Mouse (Mus musculus) limb, embryonic 14.5 days (tissue): ENCODE results near the gene Cox6b1. TPM values are rescaled to one million over a fixed set of nuclear protein-coding genes. Genes with fewer than 3 reads are reported as not detected.

Experiments
- ATAC-seq: fragments of 200-750 bp; cut with Nextera tagmentation; 2 replicates; pipeline ENCODE4 v1.8.0; 2017; ENCODE audit warnings: low read depth, moderate number of reproducible peaks, moderate TSS enrichment; ENCODE audit not compliant: low FRiP score
- DNase-seq: peaks from one replicate; pipeline ENCODE4 v3.0.0-alpha.2; 2015; ENCODE audit warnings: low spot score
- H3K27ac ChIP-seq: fragments of 300-500 bp; sonication (generic); replicated peaks from 2 replicates; pipeline ENCODE4 v1.5.1; 2014; ENCODE audit warnings: low read depth, mild to moderate bottlenecking, low read length, moderate library complexity, mixed read lengths
- H3K27me3 ChIP-seq: fragments of 300-500 bp; sonication (generic); 2 replicates; pipeline ENCODE4 v1.6.1; 2014; ENCODE audit warnings: low read length, mixed read lengths; ENCODE audit not compliant: control insufficient read depth, insufficient read depth
- H3K36me3 ChIP-seq: fragments of 300-500 bp; sonication (generic); 2 replicates; pipeline ENCODE4 v1.6.1; 2014; ENCODE audit warnings: mild to moderate bottlenecking, low read length, moderate library complexity, mixed read lengths; ENCODE audit not compliant: control insufficient read depth, insufficient read depth
- H3K4me1 ChIP-seq: fragments of 300-500 bp; sonication (generic); 2 replicates; pipeline ENCODE4 v1.6.1; 2014; ENCODE audit warnings: antibody characterized with exemption, low read length, mixed read lengths; ENCODE audit not compliant: control insufficient read depth, insufficient read depth
- H3K4me2 ChIP-seq: fragments of 300-500 bp; sonication (generic); replicated peaks from 2 replicates; pipeline ENCODE4 v1.6.1; 2014; ENCODE audit warnings: low read depth, mild to moderate bottlenecking, low read length, moderate library complexity; ENCODE audit not compliant: severe bottlenecking
- H3K4me3 ChIP-seq: fragments of 300-500 bp; sonication (generic); replicated peaks from 2 replicates; pipeline ENCODE4 v1.5.1; 2014; ENCODE audit warnings: low read length
- H3K9ac ChIP-seq: fragments of 300-500 bp; sonication (generic); 2 replicates; pipeline ENCODE4 v1.6.1; 2014; ENCODE audit warnings: mild to moderate bottlenecking, low read depth, low read length, moderate library complexity; ENCODE audit not compliant: severe bottlenecking
- H3K9me3 ChIP-seq: fragments of 300-500 bp; sonication (generic); 2 replicates; pipeline ENCODE4 v1.6.1; 2016; ENCODE audit warnings: low read length; ENCODE audit not compliant: control insufficient read depth
- POLR2A ChIP-seq: fragments of 200-500 bp; IDR thresholded peaks from 2 replicates; pipeline ENCODE4 v1.8.0; 2012; ENCODE audit warnings: inconsistent platforms, mild to moderate bottlenecking, moderate library complexity, borderline replicate concordance; ENCODE audit not compliant: insufficient read depth, insufficient read length; ENCODE audit errors: extremely low read depth
- WGBS: fragments of 180-500 bp; shearing (Covaris S2); extraction: QIAGEN DNeasy Blood & Tissue Kit; methylation state at CpG from one replicate; pipeline ENCODE4 v1.1.7; 2014; 5-methylcytosine and 5-hydroxymethylcytosine counted together
- polyA plus RNA-seq, 2 experiments: library from polyadenylated mRNA; depleted of rRNA in 1 of 2; stranded (reverse) in 1 of 2; unstranded in 1 of 2; fragments of >200 nt; fragmentation: Nextera tagmentation in 1 of 2; extraction: Ambion mirVana in 1 of 2; gene quantifications; 2 replicates each; pipeline versions ENCODE4 v1.2.1 to v1.2.3; 2012 to 2014

Gene Cox6b1
- polyA plus RNA-seq, 2 experiments = 677 to 875 TPM

DNA sequence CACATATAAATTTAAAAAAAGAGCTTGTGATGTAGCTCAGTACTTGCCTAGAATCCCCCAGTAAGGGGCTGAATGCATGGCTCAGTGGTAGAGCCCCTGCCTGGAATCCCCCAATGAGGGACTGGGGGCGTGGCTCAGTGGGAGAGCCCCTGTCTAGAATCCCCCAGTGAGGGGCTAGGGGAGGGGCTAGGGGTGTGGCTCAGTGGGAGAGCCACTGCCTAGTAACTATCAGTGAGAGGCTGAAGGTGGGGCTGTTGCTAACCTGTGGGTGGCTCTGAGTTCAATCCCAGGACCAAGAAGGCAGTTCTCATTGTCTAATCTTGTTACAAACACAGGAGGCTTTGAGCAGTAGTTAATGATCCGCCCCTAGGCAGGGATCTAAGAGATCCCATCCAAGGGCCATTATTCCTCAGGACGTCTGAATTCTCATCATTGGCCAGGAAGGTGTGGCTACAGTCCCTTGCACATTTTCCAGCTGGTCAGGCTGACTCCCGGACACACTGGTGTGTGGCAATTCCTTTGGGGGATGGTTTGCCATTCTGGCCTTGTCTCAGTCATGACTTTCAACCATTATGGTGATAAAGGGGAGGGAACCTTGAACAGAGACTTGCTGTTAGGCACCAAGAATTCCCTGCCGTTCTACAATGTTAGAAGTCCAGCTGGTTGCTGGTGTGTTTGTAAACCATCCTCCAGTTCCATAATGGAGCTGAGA, 10.7 kb downstream of the Cox6b1 start:
- Histone ChIP-seq H3K4me1 (no peaks in the 10 kb centered on the region), H3K27me3 (no peaks in the 10 kb centered on the region), H3K9me3 (no peaks in the 10 kb centered on the region), H3K4me2 (no peak overlapping the region), H3K4me3 (no peak overlapping the region), H3K9ac (no peak overlapping the region), H3K36me3 (peaks cover 40% of the 10 kb centered on the region), H3K27ac (no peak overlapping the region)
- WGBS = 64% methylated on average over 5 of the region's 5 CpGs
- DNase-seq (no peak), ATAC-seq (no peak)
- TF ChIP-seq POLR2A = no peak

DNA sequence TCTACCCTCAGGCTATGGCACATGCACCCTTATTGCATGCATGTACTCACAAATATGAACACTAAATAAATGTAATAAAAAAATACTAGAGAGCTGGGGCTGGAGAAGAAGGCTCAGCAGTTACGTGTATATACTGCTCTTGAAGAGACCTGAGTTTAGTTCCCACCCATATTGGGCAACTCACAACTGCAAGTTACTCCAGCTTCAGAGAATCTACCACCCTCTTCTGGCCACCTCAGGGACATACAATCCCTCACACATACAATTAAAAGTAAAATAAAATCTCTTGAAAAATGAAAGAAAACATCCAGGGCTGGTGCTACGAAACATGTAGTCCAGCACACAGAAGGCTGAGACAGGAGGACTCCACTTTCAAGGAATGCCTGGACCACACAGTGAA, 11.5 kb downstream of the Cox6b1 start:
- H3K9ac ChIP-seq = no peak overlapping the region
- no peak overlapping the region for H3K27ac ChIP-seq
- DNase-seq = no peak
- WGBS = 82% methylated on average over 2 of the region's 2 CpGs
- no peak overlapping the region for H3K4me3 ChIP-seq
- H3K36me3 ChIP-seq = peaks cover 37% of the 10 kb centered on the region
- H3K4me2 ChIP-seq = no peak overlapping the region
- H3K4me1 ChIP-seq = no peaks in the 10 kb centered on the region
- no peak for TF ChIP-seq POLR2A
- H3K9me3 ChIP-seq = no peaks in the 10 kb centered on the region
- ATAC-seq = no peak
- no peaks in the 10 kb centered on the region for H3K27me3 ChIP-seq

- no peak overlapping the region for H3K4me2 ChIP-seq
- no peaks in the 10 kb centered on the region for H3K4me1 ChIP-seq
- DNase-seq = peak; percentile 34
- 21% methylated on average over 14 of the region's 14 CpGs for WGBS
- peaks cover 28% of the 10 kb centered on the region for H3K36me3 ChIP-seq
- ATAC-seq = no peak
- no peaks in the 10 kb centered on the region for H3K27me3 ChIP-seq
- H3K4me3 ChIP-seq = no peak overlapping the region
- H3K9me3 ChIP-seq = no peaks in the 10 kb centered on the region
- no peak overlapping the region for H3K9ac ChIP-seq
- H3K27ac ChIP-seq = no peak overlapping the region
- TF ChIP-seq POLR2A = no peak
Measured at GRCm38 (mm10) chr7:30613529-30614112, 12.3 kb downstream of the Cox6b1 start.

- no peak within 1 kb of the TSS for H3K4me2 ChIP-seq
- H3K9me3 ChIP-seq = no peaks in the 10 kb centered on the region
- ATAC-seq (no peak), DNase-seq (no peak)
- H3K9ac ChIP-seq = no peak within 1 kb of the TSS
- WGBS = 58% methylated on average over 8 of the region's 8 CpGs
- H3K4me1 ChIP-seq = no peaks in the 10 kb centered on the region
- no peak within 1 kb of the TSS for H3K27ac ChIP-seq
- peaks cover 21% of the 10 kb centered on the region for H3K36me3 ChIP-seq
- H3K27me3 ChIP-seq = no peaks in the 10 kb centered on the region
- TF ChIP-seq POLR2A = no peak
- no peak within 1 kb of the TSS for H3K4me3 ChIP-seq
Measured at GRCm38 (mm10) chr7:30612654-30613402, 13.1 kb downstream of the Cox6b1 start, which contains the start of gene Upk1a. Gene Upk1a, minus strand, starts transcription at chr7:30612847.

DNA sequence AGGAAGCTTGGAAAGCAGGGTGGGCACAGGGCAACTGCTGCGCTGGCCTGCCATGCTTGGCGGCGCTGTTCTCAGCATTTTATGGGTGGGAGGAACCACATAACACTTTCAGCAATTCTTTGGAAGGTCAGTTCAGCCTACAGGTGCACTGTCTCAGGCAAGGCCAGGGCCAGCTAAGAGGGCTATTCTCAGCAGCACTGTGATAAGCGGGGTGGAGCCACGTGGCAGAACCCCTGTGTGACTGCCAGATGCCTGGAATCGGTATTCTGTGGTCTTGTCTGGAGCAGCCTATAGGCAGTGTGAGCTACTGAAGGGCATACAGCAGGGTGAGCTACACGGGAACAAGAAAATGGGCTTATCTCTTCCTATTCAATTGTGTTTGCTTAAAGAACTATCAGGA, 15.9 kb downstream of the Cox6b1 start:
- Histone ChIP-seq H3K4me2 (no peak overlapping the region), H3K36me3 (no peaks in the 10 kb centered on the region), H3K27ac (no peak overlapping the region), H3K4me3 (no peak overlapping the region), H3K4me1 (no peaks in the 10 kb centered on the region), H3K9ac (no peak overlapping the region), H3K9me3 (no peaks in the 10 kb centered on the region), H3K27me3 (no peaks in the 10 kb centered on the region)
- 49% methylated on average over 7 of the region's 7 CpGs for WGBS
- no peak for DNase-seq
- no peak for TF ChIP-seq POLR2A
- ATAC-seq = no peak
